Mouse (Mus musculus) midbrain, postnatal 0 days (tissue): ENCODE data around the gene Rab11fip3. TPM values are rescaled to one million over a fixed set of nuclear protein-coding genes. Genes with fewer than 3 reads are reported as not detected.

Source experiments
- ATAC-seq: fragments of 200-750 bp; cut with Nextera tagmentation; 2 replicates; pipeline ENCODE4 v1.8.0; 2017; ENCODE audit warnings: moderate number of reproducible peaks, mild to moderate bottlenecking, moderate TSS enrichment, moderate library complexity; ENCODE audit not compliant: low FRiP score
- DNase-seq: peaks from one replicate; pipeline ENCODE4 v3.0.0-alpha.2; 2015; ENCODE audit warnings: low spot score
- H3K27ac ChIP-seq: fragments of 300-500 bp; sonication (generic); 2 replicates; pipeline ENCODE4 v1.5.1; 2014; ENCODE audit warnings: low read depth, mild to moderate bottlenecking, low read length, mixed read lengths
- H3K27me3 ChIP-seq: fragments of 300-500 bp; sonication (generic); 2 replicates; pipeline ENCODE4 v1.6.1; 2014; ENCODE audit warnings: low read length, control low read depth, mixed read lengths; ENCODE audit not compliant: insufficient read depth
- H3K36me3 ChIP-seq: fragments of 300-500 bp; sonication (generic); 2 replicates; pipeline ENCODE4 v1.6.1; 2014; ENCODE audit warnings: low read length, control low read depth, mixed read lengths; ENCODE audit not compliant: insufficient read depth
- H3K4me1 ChIP-seq: fragments of 300-500 bp; sonication (generic); 2 replicates; pipeline ENCODE4 v1.6.1; 2014; ENCODE audit warnings: mild to moderate bottlenecking, control low read depth, antibody characterized with exemption, low read length, mixed read lengths; ENCODE audit not compliant: insufficient read depth
- H3K4me2 ChIP-seq: fragments of 300-500 bp; sonication (generic); 2 replicates; pipeline ENCODE4 v1.6.1; 2014; ENCODE audit warnings: low read depth, mild to moderate bottlenecking, low read length, mixed read lengths; ENCODE audit not compliant: poor library complexity, severe bottlenecking
- H3K4me3 ChIP-seq: fragments of 300-500 bp; sonication (generic); 2 replicates; pipeline ENCODE4 v1.5.1; 2014; ENCODE audit warnings: low read depth, mild to moderate bottlenecking, low read length, moderate library complexity
- H3K9ac ChIP-seq: fragments of 300-500 bp; sonication (generic); replicated peaks from 2 replicates; pipeline ENCODE4 v1.6.1; 2014; ENCODE audit warnings: mild to moderate bottlenecking, low read length, moderate library complexity, mixed read lengths; ENCODE audit not compliant: poor library complexity, severe bottlenecking
- H3K9me3 ChIP-seq: fragments of 300-500 bp; sonication (generic); 2 replicates; pipeline ENCODE4 v1.6.1; 2016; ENCODE audit warnings: low read length, control low read depth
- CTCF ChIP-seq: IDR thresholded peaks from 2 replicates; pipeline ENCODE4 v1.5.1; 2016; ENCODE audit warnings: antibody characterized with exemption, mild to moderate bottlenecking
- WGBS: fragments of 180-500 bp; shearing (Covaris S2); extraction: QIAGEN DNeasy Blood & Tissue Kit; methylation state at CpG from one replicate; pipeline ENCODE4 v1.1.7; 2014; 5-methylcytosine and 5-hydroxymethylcytosine counted together
- polyA plus RNA-seq: library from polyadenylated mRNA; unstranded; fragments of >200 nt; fragmentation: Nextera tagmentation; extraction: Ambion mirVana; gene quantifications from 2 replicates; pipeline ENCODE4 v1.2.1, GENCODE M21; 2015
- total RNA-seq: library from RNA; depleted of rRNA; stranded (reverse); fragments of >200 nt; gene quantifications from 2 replicates; pipeline ENCODE4 v1.2.3, GENCODE M21; 2014

Gene Rab11fip3
- total and polyA plus RNA-seq, 2 experiments from 2014 or later = 18.3 to 34.7 TPM

GRCm38 (mm10) chr17:25985306-25986294 is 83.8 kb downstream of the Rab11fip3 start, which contains the start of gene Capn15:
Gene Capn15 (minus strand): TSS chr17:25985796.
- H3K27ac ChIP-seq = peak within 1 kb of the TSS; percentile 82
- H3K4me3 ChIP-seq = peak within 1 kb of the TSS; percentile 72
- peak within 1 kb of the TSS; percentile 65 for H3K9ac ChIP-seq
- peaks cover 8% of the 10 kb centered on the region for H3K4me1 ChIP-seq
- WGBS = under 1% methylated on average over 89 of the region's 91 CpGs
- H3K9me3 ChIP-seq = no peaks in the 10 kb centered on the region
- DNase-seq (peak; percentile 99), ATAC-seq (peak; percentile 97)
- peak within 1 kb of the TSS; percentile 76 for H3K4me2 ChIP-seq
- no peak; the same call in 1 of the 2 replicates for TF ChIP-seq CTCF
- peaks cover 12% of the 10 kb centered on the region for H3K36me3 ChIP-seq
- no peaks in the 10 kb centered on the region for H3K27me3 ChIP-seq

GRCm38 (mm10) chr17:25984556-25985305 is 84.6 kb downstream of the Rab11fip3 start:
- peaks cover 8% of the 10 kb centered on the region for H3K4me1 ChIP-seq
- TF ChIP-seq CTCF = no peak
- peak overlapping the region; percentile 65 for H3K9ac ChIP-seq
- H3K36me3 ChIP-seq = peaks cover 4% of the 10 kb centered on the region; the same call in 1 of the 2 replicates
- no peaks in the 10 kb centered on the region for H3K27me3 ChIP-seq
- H3K9me3 ChIP-seq = no peaks in the 10 kb centered on the region
- DNase-seq (no peak), ATAC-seq (no peak)
- H3K4me3 ChIP-seq = peak overlapping the region; percentile 72
- 13% methylated on average over 17 of the region's 17 CpGs for WGBS
- peak overlapping the region; percentile 82 for H3K27ac ChIP-seq
- H3K4me2 ChIP-seq = peak overlapping the region; percentile 76

- Histone ChIP-seq H3K9me3 (no peaks in the 10 kb centered on the region), H3K4me3 (peak overlapping the region; percentile 72), H3K27me3 (no peaks in the 10 kb centered on the region), H3K9ac (peak overlapping the region; percentile 65; the same call in 1 of the 2 replicates), H3K27ac (no peak overlapping the region), H3K4me2 (peak overlapping the region; percentile 76), H3K36me3 (no peaks in the 10 kb centered on the region; the same call in 1 of the 2 replicates), H3K4me1 (peaks cover 8% of the 10 kb centered on the region)
- TF ChIP-seq CTCF = no peak
- DNase-seq = no peak
- WGBS = 100% methylated on average over 1 of the region's 1 CpGs
- no peak for ATAC-seq
These were observed 85.3 kb downstream of the Rab11fip3 start for GRCm38 (mm10) chr17:25984066-25984465.

GRCm38 (mm10) chr17:25982913-25983312 is 86.4 kb downstream of the Rab11fip3 start:
- Histone ChIP-seq H3K36me3 (no peaks in the 10 kb centered on the region), H3K4me2 (no peak overlapping the region), H3K27me3 (no peaks in the 10 kb centered on the region), H3K9ac (no peak overlapping the region), H3K9me3 (no peaks in the 10 kb centered on the region), H3K4me3 (no peak overlapping the region), H3K27ac (no peak overlapping the region), H3K4me1 (peaks cover 8% of the 10 kb centered on the region)
- ATAC-seq (no peak), DNase-seq (no peak)
- WGBS = 96% methylated on average over 3 of the region's 3 CpGs
- no peak for TF ChIP-seq CTCF

- peak; percentile 16 for DNase-seq
- Histone ChIP-seq H3K27ac (no peak overlapping the region), H3K4me1 (peaks cover 8% of the 10 kb centered on the region), H3K4me2 (no peak overlapping the region), H3K27me3 (no peaks in the 10 kb centered on the region), H3K36me3 (no peaks in the 10 kb centered on the region), H3K9me3 (no peaks in the 10 kb centered on the region), H3K9ac (no peak overlapping the region), H3K4me3 (no peak overlapping the region)
- TF ChIP-seq CTCF = no peak
- 85% methylated on average over 5 of the region's 5 CpGs for WGBS
- no peak for ATAC-seq
These were observed 88.5 kb downstream of the Rab11fip3 start for GRCm38 (mm10) chr17:25980854-25981253.
